Mouse (Mus musculus): Measurements from ENCODE around the gene Tmed3.

DNA sequence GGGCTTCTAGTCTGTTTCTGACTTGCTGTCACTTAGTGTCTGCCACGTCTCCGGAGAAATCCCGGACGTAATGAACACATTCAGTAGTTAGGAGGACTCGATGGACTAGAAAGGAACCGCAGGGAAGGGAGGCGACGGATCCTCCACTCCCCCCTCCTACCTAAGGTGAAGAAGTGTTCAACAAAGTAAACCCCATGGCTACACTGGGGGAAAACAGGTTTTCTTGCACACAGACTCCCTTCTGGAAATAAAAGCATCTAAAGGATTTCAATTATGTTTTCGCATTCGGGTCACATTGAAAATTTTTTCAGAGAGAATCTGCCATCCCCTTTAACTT, 297 bp upstream of the Tmed3 start:
- TF ChIP-seq MAFK (IDR thresholded peaks at IDR 0.05; ENCODE audit: insufficient read depth, low read depth, low read length) (no peak), CHD2 (IDR thresholded peaks at IDR 0.05; ENCODE audit: low read depth, low read length) (no peak), ZC3H11A (IDR thresholded peaks at IDR 0.05; ENCODE audit: borderline replicate concordance, low read depth, low read length) (no peak), ZNF384 (IDR thresholded peaks at IDR 0.05; ENCODE audit: low read depth, low read length) (no peak), HCFC1 (IDR thresholded peaks at IDR 0.05; ENCODE audit: borderline replicate concordance, insufficient read depth, low read length) (no peak)
